Mouse (Mus musculus) megakaryocyte, embryonic 14.5 days (primary cell): ENCODE measurements around the gene Hist1h2bk.

Experiments used
- FLI1 ChIP-seq: IDR thresholded peaks from 2 replicates; pipeline ENCODE4 v1.6.1; 2012; ENCODE audit warnings: low read length, inconsistent platforms, mixed read lengths
- GATA1 ChIP-seq: IDR thresholded peaks from 3 replicates; pipeline ENCODE4 v1.6.1; 2012; ENCODE audit warnings: mixed read lengths, low read length, inconsistent platforms, borderline replicate concordance

GRCm38 (mm10) chr13:22061422-22061821 lies 25.8 kb downstream of the Hist1h2bk start:
- TF ChIP-seq GATA1, result no peak
- no peak for TF ChIP-seq FLI1
